Mouse (Mus musculus) heart, embryonic 10.5 days (tissue): Measurements from ENCODE around the gene Atf6. TPM values are rescaled to one million over a fixed set of nuclear protein-coding genes. Genes with fewer than 3 reads are reported as not detected.
A peak's percentile ranks its signal among the peaks of the same experiment; 100 is the strongest.

Experiments used
- DNase-seq: peaks from one replicate; pipeline ENCODE4 v3.0.0-alpha.2; 2017; ENCODE audit warnings: low spot score
- H3K27ac ChIP-seq: fragments of 300-500 bp; sonication (generic); 2 replicates; pipeline ENCODE4 v1.5.1; 2016; ENCODE audit warnings: mild to moderate bottlenecking
- H3K27me3 ChIP-seq: fragments of 300-500 bp; sonication (generic); 2 replicates; pipeline ENCODE4 v1.6.1; 2016; ENCODE audit warnings: mild to moderate bottlenecking; ENCODE audit not compliant: poor library complexity, insufficient read depth, severe bottlenecking
- H3K36me3 ChIP-seq: fragments of 300-500 bp; sonication (generic); 2 replicates; pipeline ENCODE4 v1.6.1; 2016; ENCODE audit warnings: mild to moderate bottlenecking, moderate library complexity
- H3K4me1 ChIP-seq: fragments of 300-500 bp; sonication (generic); 2 replicates; pipeline ENCODE4 v1.6.1; 2016; ENCODE audit warnings: mild to moderate bottlenecking
- H3K4me3 ChIP-seq: fragments of 300-500 bp; sonication (generic); 2 replicates; pipeline ENCODE4 v1.5.1; 2016; ENCODE audit warnings: mild to moderate bottlenecking, moderate library complexity
- H3K9me3 ChIP-seq: fragments of 300-500 bp; sonication (generic); 2 replicates; pipeline ENCODE4 v1.6.1; 2016; ENCODE audit warnings: mild to moderate bottlenecking, moderate library complexity
- WGBS: fragments of 180-500 bp; shearing (Covaris S2); methylation state at CpG from one replicate; pipeline ENCODE4 v1.1.7; 2016; 5-methylcytosine and 5-hydroxymethylcytosine counted together
- polyA plus RNA-seq: library from polyadenylated mRNA; unstranded; fragments of >200 nt; fragmentation: Nextera tagmentation; extraction: Ambion mirVana; gene quantifications from 2 replicates; pipeline ENCODE4 v1.2.1, GENCODE M21; 2016

Gene Atf6
- polyA plus RNA-seq, 1 experiment from 2014 or later = 10.9 TPM

- 92% methylated on average over 2 of the region's 2 CpGs for WGBS
Observed at GRCm38 (mm10) chr1:170815287-170816004, 52.1 kb downstream of the Atf6 start.

GRCm38 (mm10) chr1:170812822-170813221 lies 54.7 kb downstream of the Atf6 start:
- DNase-seq = no peak
- H3K27me3 ChIP-seq = no peaks in the 10 kb centered on the region
- 81% methylated on average over 5 of the region's 5 CpGs for WGBS

More at GRCm38 (mm10) chr1:170815287-170816004, 52.1 kb downstream of the Atf6 start:
- peaks cover 18% of the 10 kb centered on the region for H3K36me3 ChIP-seq
- no peak for DNase-seq
- H3K4me3 ChIP-seq = no peak overlapping the region
- no peaks in the 10 kb centered on the region for H3K27me3 ChIP-seq
- no peaks in the 10 kb centered on the region for H3K4me1 ChIP-seq
- H3K27ac ChIP-seq = no peak overlapping the region
- H3K9me3 ChIP-seq = no peaks in the 10 kb centered on the region

GRCm38 (mm10) chr1:170807600-170808270 lies 59.8 kb downstream of the Atf6 start:
- H3K4me1 ChIP-seq = peaks cover 7% of the 10 kb centered on the region
- no peaks in the 10 kb centered on the region for H3K9me3 ChIP-seq
- WGBS = 95% methylated on average over 2 of the region's 2 CpGs
- no peaks in the 10 kb centered on the region for H3K27me3 ChIP-seq
- peaks cover 4% of the 10 kb centered on the region; the same call in 1 of the 2 replicates for H3K36me3 ChIP-seq
- DNase-seq = no peak
- no peak overlapping the region for H3K27ac ChIP-seq
- no peak overlapping the region for H3K4me3 ChIP-seq

More at GRCm38 (mm10) chr1:170812822-170813221, 54.7 kb downstream of the Atf6 start:
- Histone ChIP-seq H3K36me3 (peaks cover 15% of the 10 kb centered on the region), H3K4me1 (no peaks in the 10 kb centered on the region), H3K27ac (no peak overlapping the region), H3K4me3 (no peak overlapping the region), H3K9me3 (no peaks in the 10 kb centered on the region)

- WGBS = 89% methylated on average over 11 of the region's 11 CpGs
- Histone ChIP-seq H3K4me1 (peaks cover 12% of the 10 kb centered on the region), H3K36me3 (no peaks in the 10 kb centered on the region), H3K4me3 (no peak overlapping the region), H3K9me3 (no peaks in the 10 kb centered on the region), H3K27ac (no peak overlapping the region), H3K27me3 (no peaks in the 10 kb centered on the region)
- no peak for DNase-seq
Observed at GRCm38 (mm10) chr1:170804721-170805120, 62.9 kb downstream of the Atf6 start.

GRCm38 (mm10) chr1:170802669-170803068 lies 64.9 kb downstream of the Atf6 start:
- peak overlapping the region; percentile 60; the same call in 1 of the 2 replicates for H3K27ac ChIP-seq

GRCm38 (mm10) chr1:170800694-170801093 lies 66.9 kb downstream of the Atf6 start:
- Histone ChIP-seq H3K27ac (no peak overlapping the region), H3K9me3 (no peaks in the 10 kb centered on the region), H3K27me3 (no peaks in the 10 kb centered on the region), H3K4me3 (no peak overlapping the region), H3K4me1 (peaks cover 12% of the 10 kb centered on the region), H3K36me3 (peaks cover 12% of the 10 kb centered on the region; the same call in 1 of the 2 replicates)
- 64% methylated on average over 3 of the region's 3 CpGs for WGBS
- DNase-seq = no peak

More at GRCm38 (mm10) chr1:170802669-170803068, 64.9 kb downstream of the Atf6 start:
- Histone ChIP-seq H3K4me1 (peaks cover 12% of the 10 kb centered on the region), H3K27me3 (no peaks in the 10 kb centered on the region), H3K9me3 (no peaks in the 10 kb centered on the region), H3K36me3 (peaks cover 12% of the 10 kb centered on the region; the same call in 1 of the 2 replicates), H3K4me3 (no peak overlapping the region)
- no peak for DNase-seq
- 35% methylated on average over 7 of the region's 7 CpGs for WGBS

GRCm38 (mm10) chr1:170795741-170796347 lies 71.7 kb downstream of the Atf6 start:
- Histone ChIP-seq H3K9me3 (no peaks in the 10 kb centered on the region), H3K4me3 (no peak overlapping the region), H3K4me1 (0 out of 2 replicates have a peak, but pooled peaks cover 5% of the 10 kb centered on the region), H3K36me3 (peaks cover 16% of the 10 kb centered on the region), H3K27ac (no peak overlapping the region), H3K27me3 (no peaks in the 10 kb centered on the region)
- 83% methylated on average over 9 of the region's 9 CpGs for WGBS
- DNase-seq = no peak

GRCm38 (mm10) chr1:170791542-170791941 lies 76.0 kb downstream of the Atf6 start:
- no peaks in the 10 kb centered on the region for H3K9me3 ChIP-seq
- no peaks in the 10 kb centered on the region for H3K27me3 ChIP-seq
- DNase-seq = no peak
- 0 out of 2 replicates have a peak, but pooled peaks cover 5% of the 10 kb centered on the region for H3K4me1 ChIP-seq
- H3K27ac ChIP-seq = 0 out of 2 replicates have a peak overlapping the region, but pooled peaks have one; percentile 0
- H3K36me3 ChIP-seq = peaks cover 25% of the 10 kb centered on the region
- 53% methylated on average over 6 of the region's 6 CpGs for WGBS
- H3K4me3 ChIP-seq = no peak overlapping the region

- Histone ChIP-seq H3K4me1 (0 out of 2 replicates have a peak, but pooled peaks cover 5% of the 10 kb centered on the region), H3K36me3 (peaks cover 31% of the 10 kb centered on the region), H3K27ac (no peak overlapping the region), H3K27me3 (no peaks in the 10 kb centered on the region), H3K4me3 (no peak overlapping the region), H3K9me3 (no peaks in the 10 kb centered on the region)
- no peak for DNase-seq
- 52% methylated on average over 3 of the region's 3 CpGs for WGBS
Observed at GRCm38 (mm10) chr1:170791001-170791400, 76.6 kb downstream of the Atf6 start.

- Histone ChIP-seq H3K4me1 (0 out of 2 replicates have a peak, but pooled peaks cover 5% of the 10 kb centered on the region), H3K4me3 (no peak overlapping the region), H3K27me3 (no peaks in the 10 kb centered on the region), H3K36me3 (peaks cover 44% of the 10 kb centered on the region), H3K9me3 (no peaks in the 10 kb centered on the region), H3K27ac (no peak overlapping the region)
- 76% methylated on average over 1 of the region's 1 CpGs for WGBS
- no peak for DNase-seq
Observed at GRCm38 (mm10) chr1:170787643-170788042, 79.9 kb downstream of the Atf6 start.

GRCm38 (mm10) chr1:170786570-170787341 lies 80.8 kb downstream of the Atf6 start:
- 0 out of 2 replicates have a peak, but pooled peaks cover 3% of the 10 kb centered on the region for H3K4me1 ChIP-seq
- no peak overlapping the region for H3K27ac ChIP-seq
- WGBS = 92% methylated on average over 14 of the region's 14 CpGs
- no peak overlapping the region for H3K4me3 ChIP-seq
- H3K27me3 ChIP-seq = no peaks in the 10 kb centered on the region
- no peaks in the 10 kb centered on the region for H3K9me3 ChIP-seq
- peaks cover 44% of the 10 kb centered on the region for H3K36me3 ChIP-seq
- DNase-seq = no peak

GRCm38 (mm10) chr1:170777688-170778087 lies 89.9 kb downstream of the Atf6 start:
- peaks cover 2% of the 10 kb centered on the region; the same call in 1 of the 2 replicates for H3K36me3 ChIP-seq
- no peaks in the 10 kb centered on the region for H3K27me3 ChIP-seq
- DNase-seq = no peak
- H3K4me1 ChIP-seq = no peaks in the 10 kb centered on the region
- no peak overlapping the region for H3K4me3 ChIP-seq
- H3K9me3 ChIP-seq = no peaks in the 10 kb centered on the region
- WGBS = 78% methylated on average over 4 of the region's 4 CpGs
- H3K27ac ChIP-seq = no peak overlapping the region
